In the genomic region with DNA sequence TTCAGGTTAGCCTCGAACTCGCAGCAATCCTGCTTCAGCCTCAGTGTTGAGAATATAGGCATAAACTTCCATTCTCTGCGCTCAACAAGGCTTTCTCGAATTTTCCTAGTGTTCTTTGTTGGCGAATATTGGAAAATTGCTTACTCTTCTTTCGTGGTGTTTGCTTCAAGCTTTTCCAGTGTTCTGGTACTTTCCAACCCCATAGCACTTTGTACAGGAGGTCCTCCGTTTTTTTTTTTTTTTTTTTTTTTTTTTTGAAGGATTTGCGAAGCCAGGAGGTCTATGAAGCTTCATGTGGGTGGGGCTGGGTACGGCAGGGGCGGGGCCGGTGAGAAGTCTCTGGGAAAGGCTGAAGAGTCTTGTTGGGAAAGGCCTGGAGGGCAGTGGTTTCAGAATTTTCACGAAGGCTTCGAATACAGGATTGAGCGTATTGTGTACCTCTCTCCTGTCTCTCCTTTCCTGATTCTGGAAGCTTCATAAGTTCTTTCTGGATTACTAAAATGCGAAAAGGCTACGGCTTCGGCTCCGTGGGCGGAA, we compare ENCODE assay signal across 8 mouse cellular contexts. TPM values are rescaled to one million over a fixed set of nuclear protein-coding genes. Genes with fewer than 3 reads are reported as not detected.
A peak's percentile ranks its signal among the peaks of the same experiment; 100 is the strongest.
DNase-seq lines count a peak whose midpoint lies in the region; ATAC-seq and TF ChIP-seq lines count a peak whose summit lies in the region.

No protein-coding gene starts in this region.

- TF ChIP-seq POLR2A in olfactory bulb, adult 2 months (IDR thresholded peaks at IDR 0.05; ENCODE audit: insufficient read depth, low read depth, low read length): no peak

- peaks cover 24% of the 10 kb centered on the region for H3K4me1 ChIP-seq in G1E (ENCODE audit: insufficient read depth, low read depth, low read length)
- peaks cover 39% of the 10 kb centered on the region for H3K4me1 ChIP-seq in heart, embryonic 13.5 days
- H3K4me1 ChIP-seq in liver, embryonic 11.5 days (replicated peaks; ENCODE audit: control insufficient read depth, insufficient read depth, low read length): 0 out of 2 replicates have a peak, but pooled peaks cover 2% of the 10 kb centered on the region
- H3K4me1 ChIP-seq in olfactory bulb, adult 2 months (ENCODE audit: control insufficient read depth, insufficient read depth, low read length): peaks cover 9% of the 10 kb centered on the region

- 0 out of 2 replicates have a peak, but pooled peaks have one; percentile 4 for ATAC-seq in G1E (ENCODE audit: extremely low read depth, insufficient number of reproducible peaks, low FRiP score, poor library complexity, severe bottlenecking)
- ATAC-seq in heart, embryonic 13.5 days (ENCODE audit: extremely low read depth, insufficient number of reproducible peaks, low FRiP score, low TSS enrichment): peak; percentile 76
- peak; percentile 79 for ATAC-seq in liver, embryonic 11.5 days (replicated peaks; ENCODE audit: low FRiP score)
- no peak for ATAC-seq in monocyte, adult 5-6 weeks (replicated peaks; ENCODE audit: insufficient number of reproducible peaks, low FRiP score, low TSS enrichment, poor library complexity, severe bottlenecking)

- peak overlapping the region; percentile 74 for H3K4me3 ChIP-seq in G1E (ENCODE audit: low read depth, low read length)
- peak overlapping the region; percentile 64 for H3K4me3 ChIP-seq in heart, embryonic 13.5 days
- peak overlapping the region; percentile 61 for H3K4me3 ChIP-seq in liver, embryonic 11.5 days (ENCODE audit: low read depth, low read length)
- H3K4me3 ChIP-seq in olfactory bulb, adult 2 months (ENCODE audit: insufficient read depth, low read depth, low read length): peak overlapping the region; percentile 57

- H3K27ac ChIP-seq in heart, embryonic 13.5 days (replicated peaks): peak overlapping the region; percentile 93
- H3K27ac ChIP-seq in liver, embryonic 11.5 days (ENCODE audit: low read depth, low read length): peak overlapping the region; percentile 91
- peak overlapping the region; percentile 69 for H3K27ac ChIP-seq in olfactory bulb, adult 2 months (ENCODE audit: insufficient read depth, low read depth, low read length)

- no peaks in the 10 kb centered on the region for H3K9me3 ChIP-seq in G1E (replicated peaks)
- H3K9me3 ChIP-seq in heart, embryonic 13.5 days: no peaks in the 10 kb centered on the region
- H3K9me3 ChIP-seq in liver, embryonic 11.5 days (ENCODE audit: control insufficient read depth, low read length): no peaks in the 10 kb centered on the region

- WGBS in heart, embryonic 13.5 days: 12% methylated on average over 19 of the region's 19 CpGs
- WGBS in liver, embryonic 11.5 days: 13% methylated on average over 19 of the region's 19 CpGs
- 20% methylated on average over 19 of the region's 19 CpGs for WGBS in olfactory bulb, adult 2 months

- H3K9ac ChIP-seq in heart, embryonic 13.5 days: peak overlapping the region; percentile 78
- H3K9ac ChIP-seq in liver, embryonic 11.5 days (ENCODE audit: low read depth, low read length): peak overlapping the region; percentile 52

- DNase-seq in cerebellum, postnatal 10 days: peak; percentile 12 to 23
- no peak for DNase-seq in cerebellum, adult 9-11 months
- no peak for DNase-seq in G1E (ENCODE audit: low spot score)
- peak; percentile 30 for DNase-seq in liver, embryonic 11.5 days (ENCODE audit: low spot score)
- DNase-seq in thymus, postnatal 0 days (ENCODE audit: low spot score): no peak

- no peak for TF ChIP-seq CTCF in G1E (IDR thresholded peaks at IDR 0.05; ENCODE audit: low read depth, low read length)
- no peak for TF ChIP-seq CTCF in olfactory bulb, adult 2 months (IDR thresholded peaks at IDR 0.05; ENCODE audit: insufficient read depth, low read depth, low read length)

- peak overlapping the region; percentile 96 for H3K4me2 ChIP-seq in heart, embryonic 13.5 days
- H3K4me2 ChIP-seq in liver, embryonic 11.5 days: peak overlapping the region; percentile 99

- no peaks in the 10 kb centered on the region for H3K27me3 ChIP-seq in G1E (ENCODE audit: insufficient read depth, low read length)
- H3K27me3 ChIP-seq in heart, embryonic 13.5 days (replicated peaks): no peaks in the 10 kb centered on the region
- no peaks in the 10 kb centered on the region for H3K27me3 ChIP-seq in liver, embryonic 11.5 days (replicated peaks; ENCODE audit: control insufficient read depth, insufficient read depth, low read length)

- H3K36me3 ChIP-seq in G1E (replicated peaks): peaks cover 8% of the 10 kb centered on the region
- H3K36me3 ChIP-seq in heart, embryonic 13.5 days: 0 out of 2 replicates have a peak, but pooled peaks cover 4% of the 10 kb centered on the region
- no peaks in the 10 kb centered on the region for H3K36me3 ChIP-seq in liver, embryonic 11.5 days (ENCODE audit: control insufficient read depth, insufficient read depth, low read length)

RNA-seq across cellular contexts. Expression of gene Mga, which starts 0.4 kb away (rescaled TPM):
- total RNA-seq in G1E (2014; fragmentation: Nextera tagmentation) (186 and 200 TPM in 2 replicates), G1E (2017) (69.4 and 80.7 TPM in 2 replicates)
- polyA plus RNA-seq in G1E (2012): 2.7 and 4.1 TPM in 2 replicates
- 15.4 and 17.7 TPM in 2 replicates for polyA plus RNA-seq in heart, embryonic 13.5 days (2015; fragmentation: Nextera tagmentation; extraction: Ambion mirVana)
- polyA plus RNA-seq in liver, embryonic 11.5 days (2014; fragmentation: Nextera tagmentation; extraction: Ambion mirVana): 22.0 and 23.9 TPM in 2 replicates
- polyA plus RNA-seq in olfactory bulb, adult 2 months (2012; ENCODE audit: insufficient read depth, insufficient read length, low replicate concordance, missing spikeins): 172 TPM in 1 of 2 replicates, not detected in the other
- total RNA-seq in monocyte, adult 5-6 weeks (2017): 57.4 to 66.3 TPM (median 60.3 TPM) in 3 replicates
- 19.5 and 24.1 TPM in 2 replicates for polyA plus RNA-seq in thymus, postnatal 0 days (2015; fragmentation: Nextera tagmentation; extraction: Ambion mirVana)

Comparison
In these comparisons a context has a peak if more than half of its experiments do, and no peak if none do; other contexts are left out.
1. DNase-seq: peak in cerebellum, postnatal 10 days (2 of 2) and liver, embryonic 11.5 days (single experiment); none in cerebellum, adult 9-11 months (single experiment), G1E (single experiment) and thymus, postnatal 0 days (single experiment).
2. Peak in every context shown above with its lines, with median percentiles within 50 percentile points of each other: H3K4me3 ChIP-seq and H3K27ac ChIP-seq.